Mouse (Mus musculus) hindbrain, embryonic 15.5 days (tissue): ENCODE data around the gene Apoa4. TPM values are rescaled to one million over a fixed set of nuclear protein-coding genes. Genes with fewer than 3 reads are reported as not detected.
A peak's percentile ranks its signal among the peaks of the same experiment; 100 is the strongest.

ENCODE experiments used
- ATAC-seq: fragments of 200-750 bp; cut with Nextera tagmentation; 2 replicates; pipeline ENCODE4 v1.8.0; 2017; ENCODE audit warnings: low read depth, moderate number of reproducible peaks, moderate TSS enrichment; ENCODE audit not compliant: low FRiP score
- H3K27ac ChIP-seq: fragments of 300-500 bp; sonication (generic); replicated peaks from 2 replicates; pipeline ENCODE4 v1.5.1; 2015; ENCODE audit warnings: mild to moderate bottlenecking, inconsistent platforms
- H3K27me3 ChIP-seq: fragments of 300-500 bp; sonication (generic); 2 replicates; pipeline ENCODE4 v1.6.1; 2015; ENCODE audit warnings: control low read depth, inconsistent platforms
- H3K36me3 ChIP-seq: fragments of 300-500 bp; sonication (generic); 2 replicates; pipeline ENCODE4 v1.6.1; 2015; ENCODE audit warnings: control low read depth, inconsistent platforms
- H3K4me1 ChIP-seq: fragments of 300-500 bp; sonication (generic); replicated peaks from 2 replicates; pipeline ENCODE4 v1.6.1; 2015; ENCODE audit warnings: control low read depth, inconsistent platforms
- H3K4me2 ChIP-seq: fragments of 300-500 bp; sonication (generic); 2 replicates; pipeline ENCODE4 v1.6.1; 2015; ENCODE audit warnings: moderate library complexity, mild to moderate bottlenecking, inconsistent platforms
- H3K4me3 ChIP-seq: fragments of 300-500 bp; sonication (generic); 2 replicates; pipeline ENCODE4 v1.5.1; 2015; ENCODE audit warnings: mild to moderate bottlenecking, inconsistent platforms
- H3K9ac ChIP-seq: fragments of 300-500 bp; sonication (generic); 2 replicates; pipeline ENCODE4 v1.6.1; 2015; ENCODE audit warnings: inconsistent platforms
- H3K9me3 ChIP-seq: fragments of 300-500 bp; sonication (generic); 2 replicates; pipeline ENCODE4 v1.6.1; 2016; ENCODE audit warnings: control low read depth, inconsistent platforms
- WGBS: fragments of 180-500 bp; shearing (Covaris S2); methylation state at CpG from one replicate; pipeline ENCODE4 v1.1.7; 2015; 5-methylcytosine and 5-hydroxymethylcytosine counted together
- polyA plus RNA-seq: library from polyadenylated mRNA; unstranded; fragments of >200 nt; fragmentation: Nextera tagmentation; extraction: Ambion mirVana; gene quantifications from 2 replicates; pipeline ENCODE4 v1.2.1, GENCODE M21; 2015

Gene Apoa4
- polyA plus RNA-seq, 1 experiment from 2014 or later: not detected

GRCm38 (mm10) chr9:46229573-46230449, 10.7 kb upstream of the Apoa4 start:
- Histone ChIP-seq H3K4me2 (peak overlapping the region; percentile 70), H3K4me1 (peaks cover 15% of the 10 kb centered on the region)

GRCm38 (mm10) chr9:46230450-46230975, 10.0 kb upstream of the Apoa4 start:
- Histone ChIP-seq H3K27ac (peak overlapping the region; percentile 77), H3K36me3 (no peaks in the 10 kb centered on the region), H3K4me2 (peak overlapping the region; percentile 70), H3K4me1 (peaks cover 15% of the 10 kb centered on the region), H3K9me3 (no peaks in the 10 kb centered on the region), H3K9ac (peak overlapping the region; percentile 62), H3K4me3 (peak overlapping the region; percentile 44), H3K27me3 (no peaks in the 10 kb centered on the region)
- no peak for ATAC-seq
- 17% methylated on average over 13 of the region's 13 CpGs for WGBS

More at GRCm38 (mm10) chr9:46229573-46230449, 10.7 kb upstream of the Apoa4 start:
- peak overlapping the region; percentile 62 for H3K9ac ChIP-seq
- 16% methylated on average over 37 of the region's 37 CpGs for WGBS
- peak; percentile 96 for ATAC-seq
- no peaks in the 10 kb centered on the region for H3K27me3 ChIP-seq
- H3K4me3 ChIP-seq: peak overlapping the region; percentile 44
- H3K9me3 ChIP-seq: no peaks in the 10 kb centered on the region
- H3K36me3 ChIP-seq: no peaks in the 10 kb centered on the region
- H3K27ac ChIP-seq: peak overlapping the region; percentile 77

- H3K4me3 ChIP-seq: no peak overlapping the region
- H3K36me3 ChIP-seq: no peaks in the 10 kb centered on the region
- peaks cover 8% of the 10 kb centered on the region for H3K4me1 ChIP-seq
- H3K4me2 ChIP-seq: no peak overlapping the region
- no peaks in the 10 kb centered on the region for H3K27me3 ChIP-seq
- H3K9me3 ChIP-seq: no peaks in the 10 kb centered on the region
- H3K9ac ChIP-seq: no peak overlapping the region
- no peak overlapping the region for H3K27ac ChIP-seq
- 92% methylated on average over 6 of the region's 6 CpGs for WGBS
- ATAC-seq: no peak
Observed at GRCm38 (mm10) chr9:46235196-46235595, 5.3 kb upstream of the Apoa4 start.

- no peak within 1 kb of the TSS for H3K9ac ChIP-seq
- H3K4me1 ChIP-seq: peaks cover 5% of the 10 kb centered on the region
- no peak within 1 kb of the TSS for H3K4me2 ChIP-seq
- no peaks in the 10 kb centered on the region for H3K9me3 ChIP-seq
- ATAC-seq: no peak
- no peaks in the 10 kb centered on the region for H3K36me3 ChIP-seq
- H3K27ac ChIP-seq: no peak within 1 kb of the TSS
- no peak within 1 kb of the TSS for H3K4me3 ChIP-seq
- H3K27me3 ChIP-seq: no peaks in the 10 kb centered on the region
Observed at GRCm38 (mm10) chr9:46235596-46235648, 5.1 kb upstream of the Apoa4 start, which contains the start of gene Apoc3. Gene Apoc3 (minus strand): TSS chr9:46235636.

- WGBS: 73% methylated on average over 4 of the region's 4 CpGs
- Histone ChIP-seq H3K27ac (no peak overlapping the region), H3K36me3 (no peaks in the 10 kb centered on the region)
Observed at GRCm38 (mm10) chr9:46235649-46236048, 4.8 kb upstream of the Apoa4 start.

GRCm38 (mm10) chr9:46238850-46239249, 1.6 kb upstream of the Apoa4 start:
- Histone ChIP-seq H3K9me3 (no peaks in the 10 kb centered on the region), H3K36me3 (no peaks in the 10 kb centered on the region), H3K4me3 (no peak overlapping the region), H3K4me1 (no peaks in the 10 kb centered on the region), H3K4me2 (no peak overlapping the region), H3K27ac (no peak overlapping the region), H3K27me3 (no peaks in the 10 kb centered on the region), H3K9ac (no peak overlapping the region)
- WGBS: 91% methylated on average over 7 of the region's 7 CpGs
- ATAC-seq: no peak

More at GRCm38 (mm10) chr9:46235649-46236048, 4.8 kb upstream of the Apoa4 start:
- no peaks in the 10 kb centered on the region for H3K9me3 ChIP-seq
- H3K9ac ChIP-seq: no peak overlapping the region
- no peaks in the 10 kb centered on the region for H3K27me3 ChIP-seq
- H3K4me2 ChIP-seq: no peak overlapping the region
- H3K4me3 ChIP-seq: no peak overlapping the region
- ATAC-seq: no peak
- H3K4me1 ChIP-seq: peaks cover 3% of the 10 kb centered on the region

GRCm38 (mm10) chr9:46241818-46242217, 1.3 kb downstream of the Apoa4 start:
- H3K4me2 ChIP-seq: no peak overlapping the region
- no peak for ATAC-seq
- H3K27me3 ChIP-seq: no peaks in the 10 kb centered on the region
- no peaks in the 10 kb centered on the region for H3K4me1 ChIP-seq
- no peak overlapping the region for H3K27ac ChIP-seq
- 74% methylated on average over 2 of the region's 2 CpGs for WGBS
- no peaks in the 10 kb centered on the region for H3K9me3 ChIP-seq
- no peak overlapping the region for H3K9ac ChIP-seq
- no peak overlapping the region for H3K4me3 ChIP-seq
- no peaks in the 10 kb centered on the region for H3K36me3 ChIP-seq

GRCm38 (mm10) chr9:46243122-46243521, 2.6 kb downstream of the Apoa4 start:
- H3K4me2 ChIP-seq: no peak overlapping the region
- H3K9ac ChIP-seq: no peak overlapping the region
- H3K4me1 ChIP-seq: no peaks in the 10 kb centered on the region
- H3K27ac ChIP-seq: no peak overlapping the region
- H3K36me3 ChIP-seq: no peaks in the 10 kb centered on the region
- 0 out of 2 replicates have a peak, but pooled peaks cover 2% of the 10 kb centered on the region for H3K27me3 ChIP-seq
- no peaks in the 10 kb centered on the region for H3K9me3 ChIP-seq
- 66% methylated on average over 4 of the region's 4 CpGs for WGBS
- no peak for ATAC-seq
- no peak overlapping the region for H3K4me3 ChIP-seq

- Histone ChIP-seq H3K4me2 (no peak overlapping the region), H3K9me3 (no peaks in the 10 kb centered on the region), H3K36me3 (no peaks in the 10 kb centered on the region), H3K4me1 (no peaks in the 10 kb centered on the region), H3K9ac (no peak overlapping the region), H3K27ac (no peak overlapping the region), H3K4me3 (no peak overlapping the region), H3K27me3 (0 out of 2 replicates have a peak, but pooled peaks cover 2% of the 10 kb centered on the region)
- ATAC-seq: no peak
- 58% methylated on average over 8 of the region's 8 CpGs for WGBS
Observed at GRCm38 (mm10) chr9:46243584-46243983, 3.1 kb downstream of the Apoa4 start.

- Histone ChIP-seq H3K9me3 (no peaks in the 10 kb centered on the region), H3K4me2 (no peak overlapping the region), H3K36me3 (no peaks in the 10 kb centered on the region), H3K9ac (no peak overlapping the region), H3K27ac (no peak overlapping the region), H3K4me3 (no peak overlapping the region), H3K27me3 (0 out of 2 replicates have a peak, but pooled peaks cover 2% of the 10 kb centered on the region), H3K4me1 (no peaks in the 10 kb centered on the region)
- 26% methylated on average over 10 of the region's 11 CpGs for WGBS
- ATAC-seq: peak; percentile 79; the same call in 1 of the 2 replicates
Observed at GRCm38 (mm10) chr9:46246752-46247324, 6.3 kb downstream of the Apoa4 start.

- WGBS: 93% methylated on average over 7 of the region's 7 CpGs
- H3K4me2 ChIP-seq: no peak overlapping the region
- no peaks in the 10 kb centered on the region for H3K9me3 ChIP-seq
- H3K36me3 ChIP-seq: no peaks in the 10 kb centered on the region
- H3K4me3 ChIP-seq: no peak overlapping the region
- H3K4me1 ChIP-seq: no peaks in the 10 kb centered on the region
- no peaks in the 10 kb centered on the region for H3K27me3 ChIP-seq
- no peak overlapping the region for H3K27ac ChIP-seq
- no peak overlapping the region for H3K9ac ChIP-seq
- no peak for ATAC-seq
Observed at GRCm38 (mm10) chr9:46256177-46256576, 15.7 kb downstream of the Apoa4 start.

GRCm38 (mm10) chr9:46256658-46257385, 16.3 kb downstream of the Apoa4 start:
- H3K27me3 ChIP-seq: no peaks in the 10 kb centered on the region
- no peak for ATAC-seq
- no peaks in the 10 kb centered on the region for H3K9me3 ChIP-seq
- WGBS: 88% methylated on average over 10 of the region's 10 CpGs
- H3K4me3 ChIP-seq: no peak overlapping the region
- no peak overlapping the region for H3K9ac ChIP-seq
- H3K4me2 ChIP-seq: no peak overlapping the region
- no peak overlapping the region for H3K27ac ChIP-seq
- no peaks in the 10 kb centered on the region for H3K4me1 ChIP-seq
- no peaks in the 10 kb centered on the region for H3K36me3 ChIP-seq
